Mouse (Mus musculus) left cerebral cortex, postnatal 25 days (tissue): ENCODE measurements around the gene Fbxl2. TPM values are rescaled to one million over a fixed set of nuclear protein-coding genes. Genes with fewer than 3 reads are reported as not detected.
"Not testable (repeated sequence)": the region's sequence is repeated elsewhere in the genome, so short reads cannot be mapped to it uniquely, and the experiment has no call there.

Source experiments
- DNase-seq, 2 experiments: peaks; one replicate each; pipeline ENCODE4 v3.0.0; 2022; ENCODE audit warnings: low spot score in 2 of 2, mixed read lengths in 1 of 2
- intact Hi-C: fragments of 180-260 bp; cut with DNase I; formaldehyde crosslinking; loops from one replicate; pipeline ENCODE4 v1.15.1; 2025
- total RNA-seq, 2 experiments: library from RNA; stranded (reverse); gene quantifications; 2 replicates each; pipeline ENCODE4 v1.2.3; 2021

The Fbxl2 gene
- 10 to 100 TPM; 54.8 to 56.7 TPM for total RNA-seq

DNA sequence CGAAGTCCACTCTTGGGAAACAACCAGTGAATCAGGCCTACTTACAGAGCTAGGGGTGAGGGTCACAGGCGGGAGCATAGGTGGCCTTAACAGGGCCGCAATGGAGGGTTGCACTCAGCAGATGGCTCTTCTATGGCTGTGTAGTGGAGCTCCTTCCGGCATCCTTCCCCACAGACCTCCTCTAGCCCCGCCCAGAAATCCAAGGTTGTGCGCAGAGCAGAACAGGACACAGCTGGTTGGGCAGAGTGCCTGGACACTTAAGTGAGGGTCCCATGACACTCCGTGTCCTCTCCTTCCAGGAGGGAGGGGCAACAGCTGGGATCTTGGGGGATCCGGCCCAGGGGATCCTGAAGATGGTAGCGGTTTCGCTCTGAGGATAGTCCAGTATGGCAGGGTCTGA lies at the start of gene Fbxl2:
TSS of gene Fbxl2 (minus strand) at position 164 of the 400 bp plus-strand sequence.
- intact Hi-C loops, result no loop called here
- DNase-seq, result no peak

DNA sequence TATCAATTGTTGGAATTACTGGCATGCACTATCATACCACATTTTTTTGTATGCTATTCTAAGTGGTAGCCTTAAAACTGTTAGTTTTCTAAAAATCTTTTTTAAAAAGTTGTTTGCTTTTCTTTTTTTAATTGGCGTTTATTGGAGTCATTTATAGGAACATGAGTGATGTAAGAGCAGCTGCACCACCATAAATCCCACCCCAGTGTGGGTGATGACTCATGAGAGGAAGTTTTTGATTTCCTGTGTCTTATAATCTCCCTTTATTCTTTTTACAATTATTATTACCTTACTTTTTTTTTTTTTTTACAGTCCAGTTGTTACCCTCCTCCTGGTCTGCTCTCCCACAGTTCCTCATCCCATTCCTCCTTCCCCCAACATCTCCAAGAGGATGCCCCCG lies 48.9 kb upstream of the Fbxl2 start:
- intact Hi-C loops, result no loop called here
- no peak for DNase-seq

DNA sequence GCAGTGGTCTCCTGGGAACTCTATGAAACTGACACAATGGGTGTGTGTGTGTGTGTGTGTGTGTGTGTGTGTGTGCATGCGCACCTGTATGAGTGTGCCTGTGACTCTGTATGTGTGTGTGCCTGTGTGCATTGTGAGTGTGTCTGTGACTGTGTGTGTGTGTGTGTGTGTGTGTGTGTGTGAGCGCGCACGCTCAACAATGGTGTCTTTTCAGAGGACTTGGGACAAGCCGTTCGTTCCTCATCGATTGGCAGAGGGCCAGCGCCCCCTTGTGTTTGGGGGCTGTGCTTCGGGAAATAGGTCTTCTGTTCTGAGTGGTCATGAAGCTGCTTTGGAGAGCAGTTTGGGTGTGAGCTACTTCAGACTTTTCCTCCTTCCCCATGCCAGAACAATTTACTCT lies 46.2 kb upstream of the Fbxl2 start:
- DNase-seq, intact Hi-C loops: not testable (repeated sequence)

DNA sequence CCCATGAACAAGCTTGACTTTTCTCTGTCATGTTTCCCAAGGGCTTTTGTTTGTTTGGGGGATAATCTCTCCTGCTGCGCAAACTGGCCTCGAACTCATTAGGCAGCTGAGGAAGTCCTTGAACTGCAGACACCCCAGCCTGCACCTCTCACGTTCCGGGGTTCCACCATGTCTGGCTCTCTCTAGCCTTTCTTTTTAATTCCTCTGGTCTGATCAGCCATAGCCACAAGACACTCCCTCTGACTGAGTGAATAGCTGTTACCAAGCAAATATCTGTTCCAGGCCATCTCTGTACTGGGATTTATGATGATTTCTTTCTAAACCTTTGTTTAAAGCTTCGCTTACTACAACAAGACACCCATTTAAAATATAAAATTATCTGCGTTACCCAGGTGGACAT lies 42.9 kb upstream of the Fbxl2 start:
- DNase-seq, intact Hi-C loops: not testable (repeated sequence)

DNA sequence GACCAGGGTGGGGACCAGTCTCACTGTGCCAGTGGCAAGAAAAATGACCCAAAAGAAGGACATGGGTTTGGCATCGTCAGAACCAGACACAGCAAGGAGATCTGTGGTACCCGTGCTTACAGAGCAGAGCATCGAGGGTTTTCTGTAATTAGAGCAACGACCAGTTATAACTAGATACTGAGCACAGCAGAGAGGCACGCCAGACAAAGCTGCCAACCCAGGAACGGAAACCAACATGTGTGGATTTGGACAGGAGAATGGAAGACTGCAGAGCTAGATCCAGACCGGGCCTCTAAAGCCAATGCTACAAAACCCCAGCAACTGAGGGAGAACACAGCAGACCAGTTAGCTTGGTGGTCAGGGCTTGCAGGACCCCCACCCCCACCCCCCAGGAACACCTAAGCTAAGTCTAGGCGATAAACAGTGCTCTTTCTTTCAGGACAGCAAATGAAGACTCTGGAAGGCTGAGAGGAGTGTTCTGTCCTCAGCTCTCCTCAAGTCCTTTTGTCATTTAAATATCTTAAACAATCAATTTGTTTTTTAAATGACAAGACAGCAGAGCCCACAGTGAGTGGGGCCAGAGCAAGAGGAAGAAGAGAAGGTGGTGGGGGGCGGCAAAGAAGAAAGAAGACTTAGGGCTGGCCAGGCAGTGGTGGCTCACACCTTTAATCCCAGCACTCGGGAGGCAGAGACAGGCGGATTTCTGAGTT lies 41.3 kb upstream of the Fbxl2 start:
- intact Hi-C loops, result no loop called here
- DNase-seq, result no peak

DNA sequence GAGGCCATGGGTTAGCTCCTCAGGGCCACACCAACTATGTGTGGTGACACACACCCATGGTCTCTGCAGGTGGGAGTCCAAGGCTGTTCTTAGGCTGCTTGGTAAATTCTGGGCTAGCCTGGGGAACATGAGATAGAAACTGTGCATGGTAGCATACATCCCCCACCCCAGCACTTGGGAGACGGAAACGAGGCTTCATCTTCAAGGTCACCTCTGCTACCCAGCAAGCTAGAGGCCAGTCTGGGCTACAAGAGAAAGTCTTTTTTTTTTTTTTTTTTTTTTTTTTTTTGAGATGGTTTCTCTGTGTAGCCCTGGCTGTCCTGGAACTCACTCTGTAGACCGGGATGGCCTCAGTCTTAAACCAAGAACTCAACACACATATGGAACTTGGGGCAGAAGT lies 40.4 kb upstream of the Fbxl2 start:
- no peak for DNase-seq
- intact Hi-C loops, result no loop called here

DNA sequence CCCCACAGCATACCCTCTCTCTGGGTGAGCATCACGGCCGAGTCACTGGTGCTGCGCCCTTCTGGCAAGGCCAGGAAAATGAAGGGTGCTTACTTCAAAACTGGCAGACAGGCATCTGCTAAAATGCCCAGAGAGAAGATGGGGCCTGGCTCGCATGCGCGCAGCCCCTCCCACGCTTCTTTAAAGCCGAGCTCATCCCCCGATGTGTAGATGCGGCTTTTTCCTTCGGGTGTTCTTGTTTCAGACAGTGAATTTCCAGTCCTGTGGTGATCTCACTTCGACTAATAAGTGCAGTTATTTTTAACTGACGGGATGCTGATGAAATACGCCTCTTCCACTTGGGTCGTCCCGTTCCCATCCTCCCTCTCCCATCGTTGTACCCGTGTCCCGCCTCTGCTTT lies 27.7 kb upstream of the Fbxl2 start:
- peak; percentile 34 to 75 for DNase-seq
- intact Hi-C loops, result no loop called here

DNA sequence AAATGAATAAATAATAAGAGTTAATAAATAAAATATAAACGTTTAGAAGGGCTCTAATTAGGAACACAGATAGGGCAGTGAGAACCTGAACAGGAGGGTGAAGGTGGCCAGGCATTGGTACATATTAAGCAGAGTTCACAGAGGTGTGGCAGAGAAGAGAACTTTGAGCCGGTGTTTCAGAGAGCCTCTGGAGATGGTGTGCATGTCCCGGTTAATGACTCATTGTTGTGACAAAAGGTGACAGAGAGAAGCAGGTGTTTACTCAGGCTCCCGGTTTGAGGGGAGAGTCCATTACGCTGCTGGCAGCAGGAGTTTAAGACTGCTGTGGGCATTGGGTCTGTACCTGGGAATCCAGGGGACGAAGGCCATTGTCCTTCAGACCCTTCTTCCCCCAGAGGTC lies 23.4 kb upstream of the Fbxl2 start:
- DNase-seq, result no peak
- intact Hi-C loops, result no loop called here

DNA sequence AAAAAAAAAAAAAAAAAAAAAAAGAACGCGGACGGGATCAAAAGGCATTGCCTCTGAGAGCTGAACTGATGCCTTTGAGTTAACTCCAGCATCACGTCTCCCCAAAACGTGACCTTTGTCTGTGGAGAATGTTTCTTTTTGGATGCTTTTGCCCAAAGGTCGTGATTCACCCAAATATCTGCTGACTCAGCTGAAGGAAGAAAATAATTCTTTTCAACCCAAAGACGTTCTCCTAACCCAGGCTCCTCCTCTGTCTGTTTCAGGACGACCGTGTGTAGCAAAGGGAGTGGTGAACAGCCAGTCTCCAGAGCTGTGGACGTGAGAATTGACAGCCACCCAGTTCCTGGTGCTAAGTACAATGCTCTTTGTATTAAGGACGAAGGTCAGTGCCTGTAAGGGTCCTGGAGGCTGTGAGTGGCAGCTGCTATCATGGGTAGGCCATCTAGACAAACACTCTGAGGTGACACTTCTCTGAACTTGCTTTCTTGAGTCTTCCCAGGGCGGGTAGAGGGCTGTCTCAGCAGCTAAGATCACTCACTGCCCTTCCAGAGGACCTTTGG lies 22.6 kb upstream of the Fbxl2 start:
- intact Hi-C loops, result no loop called here

DNA sequence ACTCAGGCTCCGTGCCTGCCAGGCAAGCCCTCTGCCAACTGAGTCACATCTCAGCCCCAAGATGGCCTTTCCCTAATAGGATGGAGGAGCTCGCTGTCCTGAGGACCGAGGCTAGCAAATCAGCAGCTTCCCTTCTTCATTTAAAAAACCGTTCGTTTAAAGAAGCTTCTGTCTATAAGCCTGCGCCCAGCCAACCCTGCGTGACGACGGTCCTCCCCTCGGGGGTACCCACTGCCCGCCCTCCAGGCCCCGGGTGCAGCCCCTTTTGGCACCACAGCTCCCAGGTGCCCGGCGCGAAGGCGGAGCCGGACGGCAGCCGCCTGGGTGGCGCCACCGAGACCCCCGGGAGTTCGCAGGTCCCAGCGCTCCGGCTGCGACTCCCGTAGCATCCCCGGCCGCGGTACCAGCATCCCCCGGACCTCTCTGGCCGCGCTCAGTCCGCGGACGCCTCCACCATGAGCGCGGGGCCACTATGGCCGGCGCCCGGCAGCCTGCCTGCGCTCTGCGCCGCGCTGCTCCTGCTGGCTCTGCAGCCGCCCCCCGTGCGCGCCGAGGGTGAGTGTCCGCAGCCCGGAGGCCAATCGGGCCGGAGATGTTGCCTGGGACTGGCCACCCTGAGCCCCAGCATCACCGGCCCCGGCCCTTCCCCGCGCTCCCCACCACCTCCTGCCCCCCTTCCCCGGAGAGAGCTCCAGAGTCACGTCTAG lies 11.3 kb upstream of the Fbxl2 start, which contains the start of gene Susd5:
TSS of gene Susd5 (plus strand) at position 51 of the 707 bp plus-strand sequence.
- peak; percentile 13 to 29 for DNase-seq

More for the DNA sequence above, 22.6 kb upstream of the Fbxl2 start:
- DNase-seq, result no peak

DNA sequence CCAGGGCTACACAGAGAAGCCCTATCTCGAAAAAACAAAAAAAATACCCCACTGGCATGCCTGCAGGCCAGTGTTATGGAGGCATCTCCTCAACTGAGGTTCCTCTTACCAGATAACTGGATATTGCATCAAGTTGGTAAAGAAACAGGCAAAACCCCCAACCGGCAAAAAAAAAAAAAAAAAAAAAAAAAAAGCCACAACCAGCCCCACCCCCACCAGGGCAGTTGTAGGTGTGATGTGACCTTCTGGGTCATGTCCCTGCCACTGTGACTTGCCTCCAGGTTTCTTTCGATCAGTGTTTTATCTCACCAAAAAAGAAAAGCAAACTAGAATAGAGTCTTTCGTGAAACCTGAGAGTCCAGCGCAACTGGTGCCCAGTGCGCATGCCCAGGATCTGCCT lies 6.9 kb upstream of the Fbxl2 start:
- no peak for DNase-seq
- intact Hi-C loops, result no loop called here

More for the DNA sequence above, 11.3 kb upstream of the Fbxl2 start, which contains the start of gene Susd5:
- intact Hi-C loops, result no loop called here

DNA sequence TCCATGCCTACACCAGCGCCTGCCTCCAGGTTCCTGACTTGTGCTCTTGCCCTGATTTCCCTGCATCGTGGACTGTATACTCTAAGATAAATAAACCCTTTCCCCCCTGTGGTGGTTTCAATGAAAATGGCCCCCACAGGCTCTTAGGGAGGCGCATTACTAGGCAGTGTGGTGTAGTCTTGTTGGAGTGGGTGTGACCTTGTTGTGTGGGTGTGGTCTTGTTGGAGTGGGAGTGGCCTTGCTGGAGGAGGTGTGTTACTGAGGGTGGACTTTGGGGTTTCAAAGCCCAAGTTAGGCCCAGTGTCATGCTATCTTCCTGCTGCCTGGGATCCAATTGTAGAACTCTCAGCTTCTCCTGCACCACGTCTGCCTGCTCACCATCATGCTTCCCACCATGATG lies 6.0 kb upstream of the Fbxl2 start:
- DNase-seq, result no peak
- intact Hi-C loops, result no loop called here

DNA sequence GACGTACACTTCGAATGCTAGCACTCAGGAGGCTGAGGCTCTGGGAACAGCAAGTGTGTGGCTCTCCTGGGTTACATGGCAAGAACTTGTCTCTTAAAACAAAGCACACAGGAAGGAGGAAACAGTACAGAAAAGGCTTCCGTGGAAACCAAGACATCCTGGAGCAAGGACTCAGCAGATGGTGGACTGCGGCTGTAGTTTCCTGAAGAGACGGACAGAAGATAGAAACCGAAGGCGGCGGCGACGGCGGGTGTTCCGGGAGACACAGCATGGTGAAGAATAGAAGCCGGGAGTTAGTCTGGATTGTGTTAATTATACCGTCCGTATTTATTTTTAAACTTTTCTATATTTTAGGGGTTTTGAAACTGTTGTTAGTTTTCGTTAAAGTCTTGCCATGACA lies 4.8 kb upstream of the Fbxl2 start:
- DNase-seq, result peak; percentile 39 to 78
- intact Hi-C loops, result no loop called here

DNA sequence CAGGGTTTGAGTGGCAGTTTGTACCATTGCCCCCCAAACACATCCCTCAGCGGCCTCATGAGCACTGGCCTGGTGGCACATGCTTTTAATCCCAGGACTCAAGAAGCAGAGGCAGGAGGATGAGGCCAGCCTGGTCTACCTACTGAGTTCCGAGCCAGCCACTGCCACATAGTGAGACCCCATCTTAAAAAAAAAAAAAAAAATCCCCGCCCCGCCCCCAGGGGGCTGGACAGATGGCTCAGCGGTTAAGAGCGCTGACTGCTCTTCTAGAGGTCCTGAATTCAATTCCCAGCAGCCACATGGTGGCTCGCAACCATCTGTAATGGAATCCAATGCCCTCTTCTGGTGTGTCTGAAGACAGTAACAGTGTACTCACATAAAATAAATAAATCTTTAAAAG lies 4.1 kb upstream of the Fbxl2 start:
- intact Hi-C loops, result no loop called here
- DNase-seq, result no peak

DNA sequence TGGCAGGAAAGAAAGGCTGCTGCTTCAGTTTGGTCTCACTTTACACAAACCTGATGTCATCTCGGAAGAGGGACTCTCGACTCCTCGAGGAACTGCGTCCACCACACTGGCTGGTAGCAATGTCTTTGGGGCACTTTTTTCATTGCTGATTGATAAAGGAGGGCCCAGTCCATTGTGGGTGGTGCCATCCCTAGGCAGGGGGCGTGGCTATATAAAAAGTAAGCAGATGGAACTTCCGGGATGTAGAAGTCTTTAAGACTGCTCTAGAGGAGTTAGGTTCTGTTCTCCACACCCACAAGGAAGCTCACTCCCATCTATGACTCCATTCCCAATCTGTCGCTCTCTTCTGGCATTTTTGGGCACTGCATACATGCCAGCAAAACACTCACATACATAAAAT lies 685 bp upstream of the Fbxl2 start:
- no peak for DNase-seq
- intact Hi-C loops, result no loop called here

DNA sequence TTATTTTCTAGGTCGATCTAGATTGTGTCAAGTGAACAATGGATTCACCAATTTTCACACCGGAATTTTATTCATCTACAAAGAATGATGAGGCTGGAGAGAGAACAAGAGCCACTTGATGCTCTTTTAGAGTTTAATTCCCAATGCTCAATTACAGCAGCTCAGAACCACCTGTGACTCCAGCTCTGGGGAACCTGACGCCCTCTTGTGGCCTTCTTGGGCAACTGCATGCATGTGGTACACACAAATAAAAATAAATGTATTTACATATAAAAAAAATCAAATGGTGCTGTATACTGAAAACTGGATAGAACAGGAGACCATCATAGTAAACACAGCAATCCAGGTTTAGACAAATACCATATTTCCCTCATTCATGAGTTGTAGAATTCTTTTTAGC lies 1.5 kb downstream of the Fbxl2 start:
- intact Hi-C loops, result loop anchor here (5.0 kb wide), 1 partner anchor 68 kb away; no protein-coding TSS in a partner anchor
- DNase-seq, result no peak

DNA sequence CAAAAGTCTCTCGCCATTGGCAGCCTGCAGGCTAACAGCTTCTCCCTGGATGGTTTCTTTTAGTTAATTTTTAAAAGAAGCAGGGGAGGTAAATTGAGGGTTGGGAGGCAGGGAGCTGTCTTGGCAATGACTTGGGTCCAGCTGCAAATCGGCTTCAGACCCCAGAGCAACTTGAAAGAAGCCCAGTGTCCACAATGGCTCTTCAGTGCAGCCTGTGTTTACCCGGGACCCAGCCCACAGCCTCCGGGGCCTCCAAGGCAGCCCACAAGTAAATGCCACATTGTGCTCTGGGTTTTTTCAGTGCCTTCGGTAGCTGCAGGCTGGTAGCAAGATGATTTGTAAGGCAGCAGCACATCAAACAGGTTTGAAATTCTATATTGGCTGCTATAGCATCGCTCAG lies 3.5 kb downstream of the Fbxl2 start:
- peak; percentile 10 to 27 for DNase-seq
- intact Hi-C loops, result loop anchor here (5.0 kb wide), 1 partner anchor 70 kb away; no protein-coding TSS in a partner anchor

DNA sequence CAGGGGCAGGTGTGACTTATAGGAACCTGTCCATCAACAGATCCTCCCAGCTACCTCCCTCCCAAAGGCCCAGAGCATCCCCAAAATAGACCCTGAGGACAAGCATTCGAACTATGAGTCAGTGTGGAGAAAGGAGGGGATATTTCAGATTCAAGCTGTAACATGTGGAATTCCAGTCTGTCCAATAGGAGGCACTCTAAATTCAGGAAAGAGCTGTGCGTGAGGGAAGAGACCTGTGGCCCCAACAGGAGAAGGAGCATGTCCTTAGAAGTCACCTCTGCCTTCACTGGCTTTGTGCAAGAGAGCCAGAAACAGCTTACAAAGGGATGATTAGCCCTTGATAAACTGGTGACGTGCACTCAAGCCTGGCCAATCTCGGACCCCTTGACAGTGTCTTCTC lies 5.0 kb downstream of the Fbxl2 start:
- intact Hi-C loops, result loop anchor here (5.0 kb wide), 1 partner anchor 71 kb away; no protein-coding TSS in a partner anchor
- DNase-seq, result peak in 1 of 2 experiments; percentile 25

DNA sequence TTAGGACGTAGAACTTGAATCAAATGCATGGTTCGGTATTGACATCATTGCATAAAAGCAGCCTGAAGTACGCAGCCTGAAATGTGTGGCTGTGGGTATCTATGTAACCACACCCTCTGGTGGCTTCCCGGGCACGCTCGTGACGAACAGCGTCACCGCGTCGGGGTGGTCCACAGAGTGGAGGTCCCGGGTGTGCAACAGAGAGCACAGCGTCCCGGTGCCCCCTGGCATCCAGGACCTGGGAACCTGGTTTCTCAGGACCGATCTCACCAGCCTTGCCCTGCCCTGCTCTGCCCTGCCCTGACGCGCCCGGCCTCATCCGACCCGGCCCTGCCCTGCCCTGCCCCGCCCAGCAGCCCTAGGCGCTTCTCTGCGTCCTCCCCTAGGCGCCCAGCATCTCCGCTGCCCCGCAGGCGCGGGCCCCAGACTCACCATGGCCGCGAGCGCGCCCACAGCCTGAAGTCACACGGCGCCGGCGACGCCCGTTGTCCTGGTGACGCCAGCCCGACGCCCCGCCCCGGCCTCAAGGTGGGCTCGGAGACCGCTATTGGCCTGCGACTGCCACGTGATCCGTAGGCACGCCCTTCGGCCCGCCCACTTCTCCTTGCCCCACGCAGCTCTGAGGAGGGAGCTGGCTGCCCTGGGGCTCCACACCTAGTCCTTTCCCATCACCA lies 19.6 kb downstream of the Fbxl2 start:
- DNase-seq, result peak; percentile 88 to 94
- intact Hi-C loops, result no loop called here

DNA sequence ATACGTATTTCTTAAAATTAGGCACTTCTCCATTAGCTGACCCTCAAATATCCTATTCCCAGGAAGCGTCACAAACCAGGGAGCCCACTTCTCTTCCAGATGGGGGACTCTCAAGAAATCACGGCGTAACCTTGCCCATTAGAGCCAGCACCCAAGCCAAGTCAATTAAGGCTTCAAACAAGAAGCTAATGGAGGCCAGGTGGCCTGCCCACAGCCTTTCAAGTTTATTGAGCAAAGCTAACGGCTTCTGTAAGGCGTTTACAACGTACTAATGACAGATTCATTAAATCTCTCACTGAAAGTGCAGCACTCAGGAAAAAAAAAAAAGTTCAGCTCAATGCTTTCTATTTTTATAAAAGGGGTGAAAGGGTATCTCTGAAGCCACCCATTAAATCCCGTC lies 20.1 kb downstream of the Fbxl2 start:
- DNase-seq, result no peak
- intact Hi-C loops, result no loop called here
